Mouse (Mus musculus) liver, postnatal 0 days (tissue): ENCODE measurements around the gene Ncor1. TPM values are rescaled to one million over a fixed set of nuclear protein-coding genes. Genes with fewer than 3 reads are reported as not detected.
A peak's percentile ranks its signal among the peaks of the same experiment; 100 is the strongest.
"Not testable (repeated sequence)": the region's sequence is repeated elsewhere in the genome, so short reads cannot be mapped to it uniquely, and the experiment has no call there.

Source experiments
- ATAC-seq: fragments of 200-750 bp; cut with Nextera tagmentation; 2 replicates; pipeline ENCODE4 v1.8.0; 2017; ENCODE audit warnings: mild to moderate bottlenecking, moderate library complexity
- DNase-seq: peaks from one replicate; pipeline ENCODE4 v3.0.0-alpha.2; 2016
- H3K27ac ChIP-seq: fragments of 300-500 bp; sonication (generic); 2 replicates; pipeline ENCODE4 v1.5.1; 2014; ENCODE audit warnings: antibody characterized with exemption, moderate library complexity, mild to moderate bottlenecking, low read depth
- H3K27me3 ChIP-seq: fragments of 300-500 bp; sonication (generic); 2 replicates; pipeline ENCODE4 v1.6.1; 2014; ENCODE audit warnings: low read length, control low read depth, mixed read lengths; ENCODE audit not compliant: insufficient read depth
- H3K36me3 ChIP-seq: fragments of 300-500 bp; sonication (generic); replicated peaks from 2 replicates; pipeline ENCODE4 v1.6.1; 2014; ENCODE audit warnings: mild to moderate bottlenecking, control low read depth, low read length, moderate library complexity, mixed read lengths; ENCODE audit not compliant: insufficient read depth
- H3K4me1 ChIP-seq: fragments of 300-500 bp; sonication (generic); 2 replicates; pipeline ENCODE4 v1.6.1; 2014; ENCODE audit warnings: antibody characterized with exemption, mild to moderate bottlenecking, control low read depth; ENCODE audit not compliant: insufficient read depth
- H3K4me2 ChIP-seq: fragments of 300-500 bp; sonication (generic); 2 replicates; pipeline ENCODE4 v1.6.1; 2014; ENCODE audit warnings: low read depth, mild to moderate bottlenecking, low read length, moderate library complexity, mixed read lengths
- H3K4me3 ChIP-seq: fragments of 300-500 bp; sonication (generic); 2 replicates; pipeline ENCODE4 v1.5.1; 2014; ENCODE audit warnings: low read depth, low read length
- H3K9ac ChIP-seq: fragments of 300-500 bp; sonication (generic); replicated peaks from 2 replicates; pipeline ENCODE4 v1.6.1; 2014; ENCODE audit warnings: mild to moderate bottlenecking, moderate library complexity
- H3K9me3 ChIP-seq: fragments of 300-500 bp; sonication (generic); 2 replicates; pipeline ENCODE4 v1.6.1; 2016; ENCODE audit warnings: mild to moderate bottlenecking, control low read depth, low read length, mixed read lengths
- CTCF ChIP-seq: sonication (generic); IDR thresholded peaks from 2 replicates; pipeline ENCODE4 v1.5.1; 2016; ENCODE audit warnings: antibody characterized with exemption, low read depth
- EP300 ChIP-seq: IDR thresholded peaks from 2 replicates; pipeline ENCODE4 v1.6.1; 2016; ENCODE audit warnings: antibody characterized with exemption, low read depth, mild to moderate bottlenecking
- WGBS: fragments of 180-500 bp; shearing (Covaris S2); extraction: QIAGEN DNeasy Blood & Tissue Kit; methylation state at CpG from one replicate; pipeline ENCODE4 v1.1.7; 2014; ENCODE audit not compliant: insufficient replicate concordance; 5-methylcytosine and 5-hydroxymethylcytosine counted together
- polyA plus RNA-seq: library from polyadenylated mRNA; unstranded; fragments of >200 nt; fragmentation: Nextera tagmentation; extraction: Ambion mirVana; gene quantifications from 2 replicates; pipeline ENCODE4 v1.2.1, GENCODE M21; 2015

Gene Ncor1
- polyA plus RNA-seq, 1 experiment from 2014 or later = 52.0 TPM

- ATAC-seq (no peak), DNase-seq (no peak)
- 96% methylated on average over 1 of the region's 1 CpGs for WGBS
- Histone ChIP-seq H3K27ac (no peak overlapping the region), H3K9ac (no peak overlapping the region), H3K27me3 (no peaks in the 10 kb centered on the region), H3K4me2 (no peak overlapping the region), H3K4me1 (no peaks in the 10 kb centered on the region), H3K36me3 (peaks cover 15% of the 10 kb centered on the region), H3K9me3 (no peaks in the 10 kb centered on the region), H3K4me3 (no peak overlapping the region)
- TF ChIP-seq CTCF (no peak), EP300 (no peak)
These were observed 170.6 kb downstream of the Ncor1 start for GRCm38 (mm10) chr11:62287700-62288099.

- WGBS = 79% methylated on average over 8 of the region's 8 CpGs
- Histone ChIP-seq H3K9ac (no peak overlapping the region), H3K9me3 (no peaks in the 10 kb centered on the region), H3K4me3 (no peak overlapping the region), H3K27me3 (no peaks in the 10 kb centered on the region), H3K27ac (no peak overlapping the region), H3K36me3 (peaks cover 11% of the 10 kb centered on the region), H3K4me1 (peaks cover 7% of the 10 kb centered on the region), H3K4me2 (no peak overlapping the region)
- ATAC-seq (no peak), DNase-seq (no peak)
- TF ChIP-seq CTCF (no peak), EP300 (no peak)
These were observed 173.3 kb downstream of the Ncor1 start for GRCm38 (mm10) chr11:62285020-62285419.

GRCm38 (mm10) chr11:62284020-62284419 is 174.3 kb downstream of the Ncor1 start:
- not testable (repeated sequence) for H3K4me3 ChIP-seq, H3K9me3 ChIP-seq, H3K4me2 ChIP-seq, H3K4me1 ChIP-seq, DNase-seq, H3K27me3 ChIP-seq, ATAC-seq, H3K9ac ChIP-seq, H3K27ac ChIP-seq
- H3K36me3 ChIP-seq = peaks cover 11% of the 10 kb centered on the region
- WGBS = 90% methylated on average over 3 of the region's 3 CpGs

GRCm38 (mm10) chr11:62281601-62281997 is 176.7 kb downstream of the Ncor1 start:
- H3K4me2 ChIP-seq = peak overlapping the region; percentile 93
- no peak for DNase-seq
- peaks cover 11% of the 10 kb centered on the region for H3K36me3 ChIP-seq
- H3K27me3 ChIP-seq = no peaks in the 10 kb centered on the region
- H3K9ac ChIP-seq = peak overlapping the region; percentile 85
- H3K4me1 ChIP-seq = peaks cover 7% of the 10 kb centered on the region
- no peaks in the 10 kb centered on the region for H3K9me3 ChIP-seq
- peak; percentile 87 for ATAC-seq
- peak overlapping the region; percentile 97 for H3K27ac ChIP-seq
- TF ChIP-seq CTCF (no peak), EP300 (no peak)
- 2% methylated on average over 47 of the region's 57 CpGs for WGBS
- H3K4me3 ChIP-seq = peak overlapping the region; percentile 73

- peaks cover 7% of the 10 kb centered on the region for H3K4me1 ChIP-seq
These were observed 177.4 kb downstream of the Ncor1 start, which contains the start of the genes Zswim7 and Ttc19 for GRCm38 (mm10) chr11:62280675-62281600. TSS of gene Zswim7 (minus strand) at chr11:62281375. TSS of gene Ttc19 (plus strand) at chr11:62281473.

GRCm38 (mm10) chr11:62278027-62278426 is 180.3 kb downstream of the Ncor1 start:
- no peak overlapping the region for H3K9ac ChIP-seq
- H3K4me3 ChIP-seq = no peak overlapping the region
- ATAC-seq (peak; percentile 23), DNase-seq (peak; percentile 86)
- peaks cover 1% of the 10 kb centered on the region; the same call in 1 of the 2 replicates for H3K36me3 ChIP-seq
- no peaks in the 10 kb centered on the region for H3K9me3 ChIP-seq
- 8% methylated on average over 5 of the region's 5 CpGs for WGBS
- H3K4me1 ChIP-seq = peaks cover 7% of the 10 kb centered on the region
- no peak overlapping the region for H3K27ac ChIP-seq
- H3K4me2 ChIP-seq = no peak overlapping the region; the same call in 1 of the 2 replicates
- TF ChIP-seq EP300 = no peak
- peak; percentile 88 for TF ChIP-seq CTCF
- H3K27me3 ChIP-seq = no peaks in the 10 kb centered on the region

More at GRCm38 (mm10) chr11:62280675-62281600, 177.4 kb downstream of the Ncor1 start, which contains the start of the genes Zswim7 and Ttc19:
- peak; percentile 89 for TF ChIP-seq CTCF
- TF ChIP-seq EP300 = no peak
- Histone ChIP-seq H3K4me3 (peak within 1 kb of the TSS; percentile 73), H3K9ac (peak within 1 kb of the TSS; percentile 85), H3K27ac (peak within 1 kb of the TSS; percentile 97), H3K4me2 (peak within 1 kb of the TSS; percentile 93), H3K27me3 (no peaks in the 10 kb centered on the region), H3K9me3 (no peaks in the 10 kb centered on the region), H3K36me3 (peaks cover 11% of the 10 kb centered on the region)
- ATAC-seq (peak; percentile 93), DNase-seq (peak; percentile 97)
- under 1% methylated on average over 65 of the region's 68 CpGs for WGBS
